In genomic region chr16:90810716-90811256, GRCm38 (mm10) we compare ENCODE assay signal across 8 mouse cellular contexts. TPM values are rescaled to one million over a fixed set of nuclear protein-coding genes. Genes with fewer than 3 reads are reported as not detected.
DNase-seq lines count a peak whose midpoint lies in the region; ATAC-seq and TF ChIP-seq lines count a peak whose summit lies in the region.

No protein-coding gene starts in this region.

- no peak for DNase-seq in layer of hippocampus, adult 2 months (ENCODE audit: low spot score in 2 of 2)
- no peak for DNase-seq in layer of hippocampus, adult 8-10 months (ENCODE audit: low spot score in 2 of 2)
- DNase-seq in embryonic facial prominence, embryonic 11.5 days (ENCODE audit: low spot score) = peak; percentile 21
- no peak for DNase-seq in layer of hippocampus, postnatal 10 days (ENCODE audit: low spot score in 2 of 2)
- no peak for DNase-seq in cerebellum, adult 18-20 months

- peak; percentile 36 for ATAC-seq in embryonic facial prominence, embryonic 11.5 days (replicated peaks; ENCODE audit: insufficient number of reproducible peaks, low FRiP score, low TSS enrichment, low read depth)
- peak; percentile 28 for ATAC-seq in hindbrain, embryonic 15.5 days (ENCODE audit: low FRiP score, low read depth)
- ATAC-seq in midbrain, embryonic 15.5 days (replicated peaks) = peak; percentile 68
- no peak for ATAC-seq in erythroid progenitor cell, adult 5-6 weeks (replicated peaks; ENCODE audit: low FRiP score, poor library complexity, severe bottlenecking)

- H3K9me3 ChIP-seq in embryonic facial prominence, embryonic 11.5 days (replicated peaks; ENCODE audit: control insufficient read depth, low read length) = no peaks in the 10 kb centered on the region
- no peaks in the 10 kb centered on the region for H3K9me3 ChIP-seq in hindbrain, embryonic 15.5 days
- no peaks in the 10 kb centered on the region for H3K9me3 ChIP-seq in midbrain, embryonic 15.5 days

- H3K27ac ChIP-seq in layer of hippocampus, adult 2 months = peak overlapping the region; percentile 73
- H3K27ac ChIP-seq in embryonic facial prominence, embryonic 11.5 days (replicated peaks; ENCODE audit: low read depth, low read length) = no peak overlapping the region
- H3K27ac ChIP-seq in hindbrain, embryonic 15.5 days (replicated peaks) = peak overlapping the region; percentile 74
- H3K27ac ChIP-seq in midbrain, embryonic 15.5 days = peak overlapping the region; percentile 75

- no peaks in the 10 kb centered on the region for H3K27me3 ChIP-seq in embryonic facial prominence, embryonic 11.5 days (ENCODE audit: control insufficient read depth, insufficient read depth, low read length)
- H3K27me3 ChIP-seq in hindbrain, embryonic 15.5 days = no peaks in the 10 kb centered on the region
- no peaks in the 10 kb centered on the region for H3K27me3 ChIP-seq in midbrain, embryonic 15.5 days (replicated peaks)

- no peaks in the 10 kb centered on the region for H3K4me1 ChIP-seq in embryonic facial prominence, embryonic 11.5 days (ENCODE audit: control insufficient read depth, insufficient read depth, low read length)
- peaks cover 22% of the 10 kb centered on the region for H3K4me1 ChIP-seq in hindbrain, embryonic 15.5 days (replicated peaks)
- peaks cover 21% of the 10 kb centered on the region for H3K4me1 ChIP-seq in midbrain, embryonic 15.5 days

- 49% methylated on average over 11 of the region's 11 CpGs for WGBS in embryonic facial prominence, embryonic 11.5 days
- WGBS in hindbrain, embryonic 15.5 days = 49% methylated on average over 11 of the region's 11 CpGs
- 41% methylated on average over 11 of the region's 11 CpGs for WGBS in midbrain, embryonic 15.5 days

- no peaks in the 10 kb centered on the region for H3K36me3 ChIP-seq in embryonic facial prominence, embryonic 11.5 days (replicated peaks; ENCODE audit: control insufficient read depth, insufficient read depth, low read depth, low read length)
- H3K36me3 ChIP-seq in hindbrain, embryonic 15.5 days = no peaks in the 10 kb centered on the region
- H3K36me3 ChIP-seq in midbrain, embryonic 15.5 days (replicated peaks) = no peaks in the 10 kb centered on the region

- peak overlapping the region; percentile 43 for H3K9ac ChIP-seq in embryonic facial prominence, embryonic 11.5 days (replicated peaks; ENCODE audit: low read length)
- H3K9ac ChIP-seq in hindbrain, embryonic 15.5 days = peak overlapping the region; percentile 56
- H3K9ac ChIP-seq in midbrain, embryonic 15.5 days = peak overlapping the region; percentile 65

- peak overlapping the region; percentile 94 for H3K4me3 ChIP-seq in layer of hippocampus, adult 2 months
- H3K4me3 ChIP-seq in embryonic facial prominence, embryonic 11.5 days (ENCODE audit: low read depth, low read length) = peak overlapping the region; percentile 63
- peak overlapping the region; percentile 73 for H3K4me3 ChIP-seq in hindbrain, embryonic 15.5 days
- peak overlapping the region; percentile 89 for H3K4me3 ChIP-seq in midbrain, embryonic 15.5 days

- H3K4me2 ChIP-seq in embryonic facial prominence, embryonic 11.5 days (ENCODE audit: low read depth, low read length) = peak overlapping the region; percentile 14; the same call in 1 of the 2 replicates
- peak overlapping the region; percentile 64 for H3K4me2 ChIP-seq in hindbrain, embryonic 15.5 days
- peak overlapping the region; percentile 93 for H3K4me2 ChIP-seq in midbrain, embryonic 15.5 days

- TF ChIP-seq CTCF in layer of hippocampus, adult 2 months (conservative IDR thresholded peaks at IDR 0.05) = no peak

RNA-seq across cellular contexts. Expression of gene Urb1, which starts 0.6 kb away (rescaled TPM):
- 10 to 100 TPM; 17.3 to 18.8 TPM for total RNA-seq in layer of hippocampus, adult 2 months (2021)
- total RNA-seq in layer of hippocampus, adult 8-10 months (2022) = 10 to 100 TPM; 14.4 to 20.9 (median 19.1) TPM
- 13.1 and 15.4 TPM in 2 replicates for polyA plus RNA-seq in embryonic facial prominence, embryonic 11.5 days (2014; fragmentation: Nextera tagmentation; extraction: Ambion mirVana)
- polyA plus RNA-seq in hindbrain, embryonic 15.5 days (2015; fragmentation: Nextera tagmentation; extraction: Ambion mirVana) = 9.3 and 9.6 TPM in 2 replicates
- 9.8 and 10.4 TPM in 2 replicates for polyA plus RNA-seq in midbrain, embryonic 15.5 days (2015; fragmentation: Nextera tagmentation; extraction: Ambion mirVana)
- 10 to 100 TPM; 17.2 to 18.7 TPM for total RNA-seq in layer of hippocampus, postnatal 10 days (2021)
- 1.4 and 1.7 TPM in 2 replicates for total RNA-seq in erythroid progenitor cell, adult 5-6 weeks (2015; ENCODE audit: low replicate concordance)
- total RNA-seq in erythroid progenitor cell, adult 5-6 weeks (2017; ENCODE audit: low replicate concordance) = 1.2 and 1.3 TPM in 2 replicates

RNA-seq across cellular contexts. Expression of gene Eva1c, which starts 15.7 kb away (rescaled TPM):
- total RNA-seq in layer of hippocampus, adult 2 months (2021) = 1 to 10 TPM; 2.2 to 2.9 TPM
- 1 to 10 TPM; 1.9 to 3.8 (median 2.6) TPM for total RNA-seq in layer of hippocampus, adult 8-10 months (2022)
- 0.52 and 1.1 TPM in 2 replicates for polyA plus RNA-seq in embryonic facial prominence, embryonic 11.5 days (2014; fragmentation: Nextera tagmentation; extraction: Ambion mirVana)
- polyA plus RNA-seq in hindbrain, embryonic 15.5 days (2015; fragmentation: Nextera tagmentation; extraction: Ambion mirVana) = 2.8 and 4.5 TPM in 2 replicates
- 2.5 and 5.0 TPM in 2 replicates for polyA plus RNA-seq in midbrain, embryonic 15.5 days (2015; fragmentation: Nextera tagmentation; extraction: Ambion mirVana)
- total RNA-seq in layer of hippocampus, postnatal 10 days (2021) = 1 to 10 TPM; 1.3 to 1.4 TPM
- 0.84 TPM in 1 of 2 replicates, not detected in the other for total RNA-seq in erythroid progenitor cell, adult 5-6 weeks (2015; ENCODE audit: low replicate concordance)
- 0.13 TPM in 1 of 2 replicates, not detected in the other for total RNA-seq in erythroid progenitor cell, adult 5-6 weeks (2017; ENCODE audit: low replicate concordance)

Comparison
In these comparisons a context has a peak if more than half of its experiments do, and no peak if none do; other contexts are left out.
1. H3K4me2 ChIP-seq: peak in every context shown above with its lines; median percentile 93 in midbrain, embryonic 15.5 days; 64 in hindbrain, embryonic 15.5 days; 14 in embryonic facial prominence, embryonic 11.5 days.
2. RNA of gene Urb1, which starts 0.6 kb away (total RNA-seq): 14.4 to 20.9 TPM in layer of hippocampus, adult 8-10 months, 17.3 to 18.8 TPM in layer of hippocampus, adult 2 months and 17.2 to 18.7 TPM in layer of hippocampus, postnatal 10 days; 1.2 to 1.7 TPM in erythroid progenitor cell, adult 5-6 weeks; every median in the first group is over 4 times any median in the second.
3. Peak in every context shown above with its lines, with median percentiles within 50 percentile points of each other: H3K4me3 ChIP-seq and H3K9ac ChIP-seq.